Mouse (Mus musculus) embryonic fibroblast, embryonic 13.5 days (primary cell): ENCODE measurements around the gene Gm10097.

Source experiments
- CTCF ChIP-seq: IDR thresholded peaks from 2 replicates; pipeline ENCODE4 v1.5.1; 2011; ENCODE audit warnings: mild to moderate bottlenecking, control low read depth, low read length, moderate library complexity, borderline replicate concordance; ENCODE audit not compliant: insufficient read depth
- POLR2A ChIP-seq: IDR thresholded peaks from 2 replicates; pipeline ENCODE4 v1.6.1; 2011; ENCODE audit warnings: low read depth, mild to moderate bottlenecking, control low read depth, low read length, moderate library complexity

GRCm38 (mm10) chr10:5056243-5056735, 12.7 kb upstream of the Gm10097 start:
- no peak for TF ChIP-seq CTCF
- TF ChIP-seq POLR2A, result no peak
